Mouse (Mus musculus) left cerebral cortex, adult 9 months (tissue): ENCODE data around the gene Prelid3b.

Source experiments
- DNase-seq, 2 experiments: peaks; one replicate each; pipeline ENCODE4 v3.0.0; 2022; ENCODE audit warnings: low spot score in 2 of 2

The Prelid3b gene

DNA sequence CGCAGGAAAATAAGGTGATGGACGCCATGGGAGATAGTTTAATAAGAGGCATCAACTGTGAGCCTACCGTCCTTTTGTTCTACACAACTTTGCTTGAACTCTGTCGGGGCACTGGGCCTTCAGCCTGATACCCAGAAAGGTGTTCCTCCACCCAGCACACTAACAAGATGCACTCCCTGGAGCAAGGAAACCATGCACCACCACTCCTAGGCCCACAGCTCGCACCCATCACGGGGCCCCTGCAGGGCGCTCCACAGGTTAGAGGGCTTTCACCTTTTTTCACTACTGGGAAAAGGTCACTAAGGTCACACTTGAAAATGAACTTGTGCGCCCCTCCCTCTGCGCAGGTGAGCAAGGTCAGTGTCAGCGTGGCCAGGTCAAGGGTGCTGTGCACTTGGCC is 9.5 kb downstream of the Prelid3b start:
- DNase-seq, result no peak

DNA sequence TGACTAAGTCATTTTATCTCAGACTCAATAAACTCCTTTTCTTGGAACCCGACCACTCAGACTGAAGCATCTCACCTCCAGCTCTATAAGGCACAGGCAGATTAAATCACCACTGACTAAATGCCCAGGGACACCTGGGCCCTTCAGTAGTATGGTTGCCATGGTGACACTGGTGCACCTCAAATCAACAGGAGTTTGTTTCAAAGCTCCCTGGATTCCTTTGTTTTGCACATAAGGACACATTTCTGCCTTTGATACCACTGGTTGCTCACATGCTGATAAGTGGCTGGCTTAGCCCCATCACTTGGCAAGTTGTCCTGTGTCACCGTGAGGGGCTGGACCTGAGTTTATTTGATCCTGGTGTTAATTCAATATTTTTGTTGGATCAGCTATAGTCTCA is 13.5 kb downstream of the Prelid3b start:
- no peak for DNase-seq

DNA sequence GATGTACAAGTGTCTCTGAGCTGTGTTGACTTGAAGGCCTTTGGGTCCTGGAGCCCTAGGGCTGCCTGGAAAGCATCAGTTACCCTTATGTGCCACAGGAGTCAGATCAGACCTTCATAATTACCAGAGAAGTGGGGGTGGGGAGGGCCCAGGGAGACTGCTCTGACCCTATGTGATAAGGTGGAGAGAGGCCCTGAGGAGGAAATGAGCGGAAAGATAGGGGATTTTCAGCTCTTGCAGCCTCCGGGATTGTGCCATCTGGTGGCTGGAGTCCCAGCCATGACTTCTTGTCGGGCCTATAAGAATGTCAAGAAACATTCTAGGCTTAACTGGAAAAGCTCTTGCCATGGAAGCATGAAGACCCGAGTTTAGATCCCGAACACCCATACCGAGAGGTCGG is 19.2 kb downstream of the Prelid3b start:
- DNase-seq, result no peak

DNA sequence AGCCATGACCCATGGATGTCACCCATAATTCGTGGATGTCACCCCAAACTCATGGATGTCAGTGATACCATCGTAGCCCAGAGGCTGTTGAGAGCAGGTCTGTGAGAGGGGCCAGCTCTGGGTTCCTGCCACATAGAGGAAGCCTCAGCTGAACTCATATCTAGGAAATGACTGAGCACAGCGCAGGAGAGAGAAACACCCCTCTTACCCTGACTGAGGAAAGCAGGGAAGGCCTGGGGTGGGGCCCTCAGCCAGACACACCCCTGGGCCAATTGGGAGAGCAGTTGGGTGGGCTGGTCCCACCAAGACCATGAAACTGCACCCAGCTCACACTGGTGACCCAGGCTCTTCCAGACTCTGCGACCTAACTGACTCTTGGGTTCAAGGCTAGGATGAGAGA is 22.5 kb downstream of the Prelid3b start, which contains the start of gene Tubb1:
TSS of gene Tubb1 (plus strand) at position 343 of the 400 bp plus-strand sequence.
- DNase-seq, result no peak

DNA sequence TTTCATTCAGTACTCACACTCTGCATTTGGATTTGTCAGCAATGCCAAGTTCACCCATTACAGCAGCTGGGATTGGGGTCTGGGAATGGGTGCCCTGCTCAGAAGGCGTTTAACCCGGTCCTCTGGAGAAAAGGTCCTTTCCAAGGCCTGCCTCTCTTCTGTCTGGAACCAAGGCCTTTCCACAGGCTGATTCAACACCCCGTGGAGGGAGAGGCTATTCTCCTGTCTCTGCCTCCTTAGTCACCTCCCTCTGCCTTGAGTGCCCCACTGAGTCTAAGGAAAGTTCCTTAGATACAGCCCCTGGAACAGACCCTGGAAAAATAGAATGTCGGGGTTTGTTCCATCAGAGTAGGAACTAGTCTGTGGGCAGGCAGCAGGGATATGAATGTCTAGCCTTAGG is 24.5 kb downstream of the Prelid3b start:
- no peak for DNase-seq

DNA sequence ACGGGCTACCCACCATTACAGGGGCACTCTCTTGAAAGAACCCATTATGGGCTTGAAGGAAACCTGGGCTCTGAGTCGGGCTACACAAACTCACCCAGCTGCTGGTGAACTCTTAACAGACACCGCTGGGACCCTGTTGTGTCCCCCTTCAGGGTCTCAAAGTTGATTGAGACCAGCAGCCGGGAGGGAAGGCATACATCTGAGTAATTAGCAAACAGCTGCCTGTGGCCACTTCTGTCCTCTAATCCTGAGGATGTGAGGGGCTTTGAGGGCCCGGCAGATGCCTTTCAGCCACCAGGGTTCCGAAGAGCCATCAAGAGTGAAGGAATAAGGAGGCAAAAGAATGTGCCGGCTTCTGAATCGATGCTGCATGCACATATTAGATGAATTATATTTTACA is 26.0 kb downstream of the Prelid3b start:
- no peak for DNase-seq

DNA sequence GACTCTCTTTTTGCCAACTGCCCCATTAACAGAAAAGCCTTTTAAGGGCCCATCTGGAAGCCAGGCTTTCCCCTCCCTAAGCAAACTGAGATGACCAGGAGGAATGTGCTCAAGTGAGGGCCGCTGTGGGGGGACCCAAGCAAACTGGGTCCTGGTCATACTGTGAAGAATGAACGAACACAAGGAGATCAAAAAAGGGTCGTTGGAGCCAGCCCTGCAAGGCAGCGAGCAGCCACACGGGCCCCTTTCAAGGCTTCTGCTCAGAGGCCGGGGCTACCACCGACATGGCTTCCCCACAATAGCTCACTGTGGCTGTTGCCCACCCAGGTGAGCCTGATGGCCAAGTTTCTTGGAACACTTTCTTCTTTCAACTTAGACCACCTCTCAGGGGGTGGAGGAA is 26.4 kb downstream of the Prelid3b start:
- no peak for DNase-seq

DNA sequence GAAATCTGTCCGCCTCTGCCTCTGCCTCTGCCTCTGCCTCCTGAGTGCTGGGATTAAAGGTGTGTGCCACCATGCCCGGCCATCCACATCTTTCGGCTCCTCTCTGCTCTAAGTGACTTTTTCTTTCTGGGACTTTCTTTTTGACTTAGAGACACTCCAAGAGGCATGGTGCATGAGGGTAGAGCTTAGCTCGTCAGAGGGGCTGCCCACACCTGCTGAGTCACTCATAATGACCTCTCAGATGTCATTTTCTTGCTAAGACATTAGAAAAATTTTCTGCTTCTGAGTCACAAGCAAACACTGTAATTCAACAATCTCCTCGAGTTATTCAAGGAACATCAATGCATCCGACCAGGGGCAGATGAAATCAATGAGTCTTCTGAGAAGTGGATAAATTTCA is 27.9 kb downstream of the Prelid3b start:
- no peak for DNase-seq

DNA sequence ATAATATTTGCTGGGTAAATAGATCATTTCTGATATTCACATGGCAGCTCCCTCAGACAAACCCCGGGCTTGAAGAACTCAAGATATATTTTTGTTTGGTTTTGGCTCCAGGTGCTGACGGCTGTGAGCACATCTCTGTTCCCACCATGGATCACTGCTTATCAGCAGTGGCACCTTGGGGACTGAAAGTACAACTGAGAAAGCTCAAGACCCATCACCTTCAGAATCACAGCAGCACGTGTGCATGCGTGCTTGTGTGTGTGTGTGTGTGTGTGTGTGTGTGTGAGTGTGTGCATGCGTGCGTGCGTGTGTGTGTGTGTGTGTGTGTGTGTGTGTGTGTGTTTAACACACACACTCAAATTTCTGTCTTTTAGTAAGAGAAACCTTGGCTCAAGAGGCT is 28.5 kb downstream of the Prelid3b start:
- no peak for DNase-seq

DNA sequence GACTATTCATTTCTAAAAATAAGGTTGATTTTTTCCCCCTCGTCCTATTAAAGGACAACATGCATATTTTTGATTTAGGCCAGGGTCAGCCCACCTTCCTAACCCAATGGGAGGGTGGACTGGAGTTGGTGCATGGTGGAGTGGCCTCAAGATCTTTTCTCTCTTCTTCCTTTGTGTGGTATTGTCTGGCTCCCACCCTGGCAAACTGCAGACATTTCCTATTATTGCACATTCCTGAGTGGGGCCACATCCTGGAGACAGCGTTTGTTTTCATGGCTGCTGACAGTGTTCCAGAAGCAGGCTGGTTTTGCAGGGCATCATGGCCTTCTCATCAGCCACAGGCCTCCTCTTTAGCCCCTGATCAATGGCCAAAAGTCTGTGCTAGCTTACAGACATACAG is 29.8 kb downstream of the Prelid3b start:
- no peak for DNase-seq

DNA sequence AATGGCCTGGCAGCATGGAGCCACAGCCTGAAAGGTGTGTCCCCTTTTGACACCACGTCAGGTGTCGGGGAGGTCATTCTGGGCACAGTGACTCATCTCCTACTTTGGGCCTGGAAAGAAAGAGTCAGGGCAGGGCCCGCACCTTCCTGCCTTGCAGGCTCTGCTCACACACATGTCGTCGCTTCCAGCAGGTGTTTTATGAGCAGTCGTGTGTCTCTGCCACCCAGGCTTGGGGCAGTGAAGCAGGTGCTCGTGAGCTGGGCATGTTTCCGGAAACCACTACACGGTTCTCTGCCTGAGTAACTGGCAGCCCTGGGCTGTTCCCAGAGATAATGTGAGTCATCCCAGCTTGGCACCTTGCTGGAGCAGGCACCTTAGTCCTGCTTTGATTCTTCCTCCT is 30.4 kb downstream of the Prelid3b start:
- DNase-seq, result no peak

DNA sequence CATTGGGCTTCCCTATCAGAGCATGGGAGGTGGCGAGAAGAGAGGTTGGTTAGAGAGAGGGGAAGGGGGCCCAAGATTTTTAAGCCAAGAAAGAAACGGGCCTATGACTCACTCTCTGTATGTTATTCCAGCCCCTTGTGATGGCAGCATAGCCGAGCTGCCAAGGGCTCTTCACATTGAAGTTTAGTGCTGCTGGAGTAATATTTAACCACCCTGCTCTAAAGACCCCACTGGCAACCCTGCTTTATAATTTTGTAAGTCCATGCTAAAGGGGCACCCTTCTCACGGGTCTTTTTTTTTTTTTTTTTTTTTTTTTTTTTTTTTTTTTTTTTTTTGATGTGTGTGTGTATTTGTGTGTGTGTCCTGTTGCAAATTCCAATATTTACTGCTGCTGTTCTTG is 31.0 kb downstream of the Prelid3b start:
- no peak for DNase-seq

DNA sequence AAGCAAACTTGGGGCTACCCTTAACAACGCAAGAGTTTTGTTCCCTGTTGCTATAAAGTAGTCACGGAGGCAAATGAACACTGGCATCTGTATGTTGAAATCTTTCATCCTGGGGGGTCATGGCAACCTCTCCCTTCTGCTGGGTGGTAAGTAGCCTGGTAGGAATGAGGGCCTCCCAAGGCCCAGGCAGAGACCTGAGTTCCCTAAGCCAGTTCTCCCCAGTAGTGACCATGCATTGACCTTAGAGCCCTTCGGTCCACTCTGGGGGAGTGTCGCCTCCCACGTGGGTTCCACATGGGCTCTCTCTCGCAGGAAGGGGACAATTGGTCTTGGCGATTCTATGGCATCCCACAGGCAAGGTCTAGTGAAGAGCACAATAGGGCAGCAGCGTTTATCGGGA is 32.9 kb downstream of the Prelid3b start:
- no peak for DNase-seq

DNA sequence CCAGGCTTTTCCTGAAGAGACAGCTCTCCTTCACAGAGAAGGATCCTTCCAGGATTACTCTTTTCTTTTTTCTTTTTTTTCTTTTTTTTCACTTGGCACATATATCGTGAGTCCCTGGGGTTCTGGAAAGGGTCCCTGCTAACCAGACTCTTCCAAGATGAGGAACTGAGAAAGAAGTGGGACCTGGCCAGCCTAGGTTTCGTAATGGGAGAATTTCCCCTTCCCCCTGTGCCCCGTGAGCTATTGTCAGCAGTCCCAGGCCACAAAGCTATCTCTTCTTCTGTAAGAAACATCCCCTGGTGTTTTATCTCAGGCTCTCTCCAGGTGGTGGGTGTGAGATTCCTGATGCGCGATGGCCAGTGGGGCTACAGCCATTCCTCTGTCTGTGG is 33.4 kb downstream of the Prelid3b start:
- no peak for DNase-seq

DNA sequence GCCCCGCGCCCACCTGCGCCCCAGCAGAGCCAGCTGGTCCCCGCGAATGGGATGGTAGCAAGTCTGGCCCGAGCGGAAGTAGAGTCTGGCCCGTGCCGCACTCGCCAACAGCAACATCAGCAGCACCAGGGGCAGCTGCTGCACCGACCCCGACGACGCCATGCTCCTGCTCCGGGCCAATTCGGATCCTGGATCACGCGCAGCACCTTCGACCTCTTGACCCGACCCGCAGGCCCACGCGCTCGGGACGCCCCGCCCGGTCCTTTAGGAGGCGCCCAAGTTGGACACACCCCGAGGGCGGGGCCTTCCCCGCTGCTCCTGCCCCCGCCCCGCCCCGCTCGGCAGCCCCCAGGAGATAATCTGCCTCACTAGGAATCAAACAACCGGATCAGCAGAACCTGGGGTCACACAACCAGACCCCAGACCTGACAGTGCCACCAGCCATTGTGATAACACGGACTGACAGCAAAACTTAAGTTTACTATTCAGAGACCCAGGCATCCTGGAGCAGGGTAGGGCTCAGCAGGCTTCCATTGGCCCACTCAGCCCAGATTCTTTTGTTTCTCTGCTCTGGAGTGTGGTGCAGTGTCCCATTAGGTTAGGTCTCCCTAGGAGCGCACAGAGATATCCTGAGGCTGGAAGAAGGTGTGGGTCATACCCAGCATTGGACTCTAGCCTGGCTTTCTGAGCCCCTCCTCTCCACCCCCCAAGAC is 34.0 kb downstream of the Prelid3b start, which contains the start of gene Ctsz:
TSS of gene Ctsz (minus strand) at position 303 of the 713 bp plus-strand sequence.
- DNase-seq, result peak in 1 of 2 experiments; percentile 41

DNA sequence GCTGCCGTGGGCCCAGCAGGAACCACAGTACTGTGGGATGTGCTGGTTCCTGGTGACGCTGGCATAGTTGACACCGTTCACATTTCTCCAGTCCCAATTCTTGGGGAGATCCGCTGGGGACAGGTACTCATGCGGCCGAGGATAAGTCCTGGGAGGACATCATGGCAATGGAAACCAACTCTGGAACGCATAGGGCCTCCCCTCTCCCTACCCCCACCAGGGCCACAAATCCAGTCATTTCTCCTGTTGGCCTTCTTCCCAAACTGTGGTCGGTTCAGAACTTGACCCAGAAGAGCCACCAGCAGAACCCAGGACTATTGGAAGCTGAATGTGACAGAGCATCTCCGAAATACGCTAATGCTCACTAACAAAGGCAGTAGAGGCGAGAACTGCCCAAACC is 34.7 kb downstream of the Prelid3b start:
- DNase-seq, result no peak

DNA sequence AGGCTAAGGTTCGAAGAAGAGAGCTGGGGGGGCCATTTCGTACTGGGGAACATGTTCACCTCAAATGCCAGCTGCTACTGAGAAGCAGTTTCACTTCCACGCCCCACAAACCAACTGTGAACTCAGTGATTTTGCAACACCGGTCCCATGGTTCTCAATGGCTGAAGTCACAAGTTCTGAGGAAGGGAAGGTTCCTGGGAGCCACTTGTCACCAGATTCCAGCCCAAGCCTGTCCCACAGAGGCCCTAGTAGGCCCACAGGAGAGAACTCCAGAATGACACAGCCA is 35.2 kb downstream of the Prelid3b start:
- DNase-seq, result peak in 1 of 2 experiments; percentile 37

DNA sequence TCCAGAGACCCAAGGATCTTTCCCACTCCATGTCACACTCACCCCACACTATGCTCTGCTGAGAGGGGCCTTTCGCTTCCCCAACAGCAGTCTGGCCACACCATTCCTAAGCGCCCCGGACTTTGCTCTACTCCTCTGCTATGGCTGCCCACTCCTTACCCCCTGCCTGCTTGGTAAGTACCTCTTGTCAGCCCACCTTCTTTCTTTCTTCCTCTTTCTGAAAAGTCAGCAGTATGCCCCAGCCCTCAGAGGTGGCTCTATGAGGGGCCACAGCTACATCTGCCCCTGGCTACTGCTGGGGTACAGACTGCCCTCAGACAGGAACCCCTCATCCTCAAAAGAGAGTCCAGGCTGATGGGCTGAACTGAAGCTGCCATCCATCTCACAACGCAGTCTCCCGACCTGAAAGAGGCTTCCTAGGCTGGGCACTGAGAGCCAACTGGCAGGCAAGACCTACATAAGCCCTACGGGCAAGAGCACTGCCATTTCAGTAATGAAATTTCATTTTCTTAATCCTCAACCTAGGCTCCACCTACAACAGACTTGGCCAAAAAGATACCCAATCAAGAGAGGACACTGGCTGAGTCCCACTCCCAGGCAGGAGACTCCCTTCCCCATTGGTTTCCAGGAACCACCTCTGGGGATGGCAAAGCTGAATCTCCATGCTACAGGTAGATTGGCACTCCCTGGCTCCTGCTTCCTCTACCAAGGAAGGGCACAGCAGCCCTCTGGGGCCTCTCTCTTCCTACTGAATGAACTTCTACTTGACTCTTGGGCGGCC is 35.8 kb downstream of the Prelid3b start:
- DNase-seq, result no peak

DNA sequence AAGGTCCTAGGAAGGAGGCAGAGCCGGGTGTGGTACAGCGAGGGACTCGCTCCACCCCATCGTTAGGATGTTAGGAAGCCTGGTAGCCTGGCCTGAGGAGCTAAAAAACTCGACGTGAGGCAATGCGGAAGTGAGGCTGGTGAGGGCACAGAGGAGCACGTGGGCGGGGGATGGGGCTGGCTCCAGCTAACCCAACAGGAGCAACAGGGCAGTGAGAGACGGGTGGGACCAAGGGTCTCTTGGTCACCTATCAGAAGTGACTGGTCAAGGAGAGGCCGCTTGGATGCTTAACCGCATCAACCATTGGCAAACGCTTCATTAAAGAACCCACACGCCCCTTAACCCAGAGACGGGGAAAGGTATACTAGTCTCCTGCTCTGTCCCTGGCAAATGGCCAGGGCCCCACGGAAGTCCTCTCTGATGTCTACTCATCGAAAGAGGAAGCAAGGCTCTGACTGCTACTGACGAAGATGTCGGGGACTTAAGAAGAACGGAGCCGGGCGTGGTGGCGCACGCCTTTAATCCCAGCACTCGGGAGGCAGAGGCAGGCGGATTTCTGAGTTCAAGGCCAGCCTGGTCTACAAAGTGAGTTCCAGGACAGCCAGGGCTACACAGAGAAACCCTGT is 36.7 kb downstream of the Prelid3b start:
- DNase-seq, result peak in 1 of 2 experiments; percentile 37

DNA sequence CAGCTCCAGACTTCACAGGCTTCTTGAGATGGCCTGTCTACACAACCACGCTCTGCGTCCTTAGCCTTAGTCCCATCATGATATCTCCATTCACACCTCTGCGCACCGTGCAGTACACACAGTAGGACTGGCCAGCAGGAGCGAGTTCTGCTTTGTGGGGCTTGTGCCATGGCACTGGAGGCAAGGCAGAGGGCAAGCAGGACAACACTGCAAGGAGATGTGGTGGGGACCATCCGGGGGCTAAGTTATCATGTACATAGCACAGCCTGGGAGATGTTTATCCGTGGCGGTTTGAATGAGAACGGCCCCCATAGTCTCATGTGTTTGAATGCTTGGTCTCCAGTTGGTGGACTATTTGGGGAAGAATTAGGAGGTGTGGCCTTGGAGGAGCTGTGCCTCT is 37.9 kb downstream of the Prelid3b start:
- no peak for DNase-seq

DNA sequence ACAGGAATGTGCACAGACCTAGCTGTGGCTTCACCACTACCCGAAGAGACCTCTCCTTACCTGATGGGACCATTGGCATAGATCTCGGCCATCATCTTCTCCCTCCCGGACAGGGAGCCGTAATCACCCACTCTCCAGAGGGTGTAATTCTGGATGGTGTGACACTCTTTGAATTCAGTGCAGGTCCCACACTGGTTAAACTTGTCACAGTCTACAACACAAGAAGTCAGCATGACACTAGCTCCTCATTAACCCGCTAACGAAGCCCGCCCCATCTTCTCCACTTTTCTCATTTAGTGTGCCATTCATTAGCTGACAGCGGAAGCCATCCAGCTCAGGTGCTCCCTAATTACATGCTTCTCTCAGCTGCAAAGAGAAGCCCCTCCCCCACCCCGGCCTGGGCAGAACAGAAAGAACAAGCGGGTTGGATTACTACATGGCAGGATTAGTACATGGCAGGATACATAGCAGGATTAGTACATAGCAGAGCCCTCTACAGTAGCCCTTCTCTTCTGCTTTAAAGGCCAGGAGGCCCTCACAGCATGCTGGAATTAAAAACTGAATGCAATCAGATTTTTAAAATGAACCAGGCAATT is 43.8 kb downstream of the Prelid3b start:
- DNase-seq, result no peak

DNA sequence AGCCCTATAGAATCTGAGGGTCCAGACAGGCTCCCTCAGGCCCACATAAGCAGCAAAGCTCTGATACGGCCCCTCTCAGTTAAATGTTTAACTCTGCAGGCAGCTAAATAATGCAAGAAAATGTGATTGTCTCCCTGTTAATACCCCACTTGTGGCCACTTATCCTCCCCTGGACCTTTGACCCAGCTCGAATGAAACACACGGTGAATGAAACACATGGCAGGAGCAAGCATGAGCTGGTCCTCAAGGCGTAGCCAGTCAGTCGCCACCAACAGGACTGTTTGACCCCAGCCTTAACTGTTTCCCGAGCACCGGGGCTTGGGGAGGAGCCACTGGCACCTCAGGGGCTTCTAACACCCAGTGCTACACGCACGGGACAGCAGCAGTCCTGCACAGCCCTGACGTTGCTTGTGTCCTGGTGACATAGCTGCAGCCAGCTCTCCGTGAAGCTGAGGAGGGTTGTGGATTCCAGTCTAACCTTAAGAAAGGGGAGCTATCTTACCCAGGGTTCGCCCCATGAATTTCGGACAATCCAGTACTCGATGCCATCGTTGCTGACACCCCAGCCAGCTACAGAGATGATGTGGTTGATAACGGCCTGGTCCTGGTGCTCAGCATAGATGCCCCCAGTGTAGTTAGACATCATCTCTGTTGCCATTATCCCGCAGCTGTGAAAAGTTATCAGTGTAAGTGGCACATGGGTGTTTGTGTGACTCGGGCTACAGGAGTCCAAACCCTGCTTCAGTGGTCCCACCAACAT is 44.6 kb downstream of the Prelid3b start:
- DNase-seq, result no peak
